Mouse (Mus musculus): ENCODE measurements around the gene F11r.

Gene F11r

GRCm38 (mm10) chr1:171439072-171439471, 1.7 kb downstream of the F11r start:
- DNase-seq, result no peak

DNA sequence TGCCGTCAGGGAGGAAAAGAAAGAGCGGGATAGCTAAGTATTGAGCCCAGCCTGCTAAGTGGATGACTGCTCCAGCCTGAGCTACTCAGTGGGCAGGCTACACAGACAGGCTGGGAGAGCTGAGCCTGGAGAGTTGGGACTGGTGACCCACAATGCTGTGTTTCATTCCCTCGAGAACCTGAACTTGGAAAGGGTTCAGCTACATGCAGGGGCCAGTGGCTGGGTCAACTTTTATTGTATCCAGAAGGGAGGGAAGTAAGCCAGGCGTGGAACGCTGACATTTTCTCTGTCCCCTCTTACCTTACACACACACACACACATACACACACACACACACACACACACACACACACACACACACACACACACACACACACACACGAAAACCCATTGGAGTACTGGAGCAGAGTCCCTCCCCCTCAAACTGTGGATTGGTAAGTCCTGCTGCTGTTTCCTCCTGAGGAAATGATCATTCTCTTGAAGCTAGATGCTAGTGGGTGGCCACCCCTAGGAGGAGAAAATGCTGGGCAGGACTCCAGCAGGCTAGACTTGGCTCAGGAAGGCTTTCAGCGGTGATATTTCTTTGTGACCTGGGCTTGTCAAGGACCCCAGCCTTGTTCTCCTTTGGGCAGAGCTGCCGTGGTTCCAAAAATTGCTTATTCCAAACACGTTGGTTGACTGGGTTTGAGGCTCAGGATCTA, 2.8 kb downstream of the F11r start:
- DNase-seq, result peak; percentile 81

DNA sequence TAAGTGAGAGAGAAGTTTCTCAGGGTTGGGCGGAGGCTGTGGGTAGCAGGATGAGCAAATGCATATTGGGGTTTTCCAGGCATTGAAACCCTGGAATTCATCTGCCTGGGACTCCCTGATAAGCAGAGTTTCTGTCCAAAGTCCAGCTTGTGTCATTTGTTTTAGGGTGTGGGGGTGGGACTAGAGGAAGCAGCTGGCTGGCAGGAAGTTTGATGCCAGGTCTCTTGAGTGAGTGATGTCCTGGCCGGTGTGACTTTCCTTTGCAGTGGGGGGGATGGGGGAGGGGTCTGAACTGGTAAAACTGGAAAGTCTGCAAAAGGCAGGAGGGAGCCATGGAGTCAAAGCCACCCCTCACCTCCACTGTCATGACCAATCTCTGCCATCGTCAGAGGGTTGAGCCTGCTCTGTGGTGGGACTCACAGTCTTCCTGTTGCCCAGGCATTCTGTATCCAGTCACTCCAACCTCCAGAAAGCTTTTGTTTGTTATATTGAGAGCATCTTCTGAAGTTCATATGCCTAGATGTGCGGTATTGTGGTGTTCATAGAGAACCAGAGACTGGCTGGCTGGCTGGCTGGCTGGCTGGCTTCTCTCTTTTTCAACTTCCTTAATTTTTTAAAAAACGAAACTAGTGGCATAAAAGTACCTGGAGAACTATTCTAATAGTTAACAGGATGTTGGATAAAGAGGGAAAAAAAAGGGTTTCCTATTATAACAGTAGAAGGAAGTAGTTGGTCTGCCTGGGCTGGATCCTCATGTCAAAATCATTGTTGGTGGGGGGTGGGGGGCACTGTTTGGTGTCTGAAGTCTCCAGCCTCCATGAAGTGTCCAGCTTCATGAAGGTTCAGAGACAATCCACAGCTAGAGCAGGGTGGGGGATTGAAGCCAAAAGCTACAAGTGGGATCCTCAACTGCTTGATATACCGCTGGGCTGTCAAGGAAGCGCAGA, 4.4 kb downstream of the F11r start:
- DNase-seq, result no peak

DNA sequence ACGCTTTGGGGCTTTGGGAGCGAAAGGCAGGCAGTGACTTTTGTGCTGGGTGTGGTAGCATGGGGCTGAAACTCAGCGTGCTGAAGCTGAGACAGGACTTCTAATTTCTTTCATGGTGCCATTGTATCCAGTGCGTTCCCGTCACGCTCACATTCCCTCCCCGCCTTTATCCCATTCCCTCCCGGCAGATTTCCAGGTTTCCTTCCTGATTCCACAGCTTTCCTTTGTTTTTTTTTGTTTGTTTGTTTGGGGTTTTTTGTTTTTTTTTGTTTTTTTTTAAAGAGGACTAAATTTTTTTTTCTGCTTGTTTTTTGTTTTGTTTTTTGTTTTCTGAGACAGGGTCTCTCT, 5.1 kb downstream of the F11r start:
- no peak for DNase-seq

DNA sequence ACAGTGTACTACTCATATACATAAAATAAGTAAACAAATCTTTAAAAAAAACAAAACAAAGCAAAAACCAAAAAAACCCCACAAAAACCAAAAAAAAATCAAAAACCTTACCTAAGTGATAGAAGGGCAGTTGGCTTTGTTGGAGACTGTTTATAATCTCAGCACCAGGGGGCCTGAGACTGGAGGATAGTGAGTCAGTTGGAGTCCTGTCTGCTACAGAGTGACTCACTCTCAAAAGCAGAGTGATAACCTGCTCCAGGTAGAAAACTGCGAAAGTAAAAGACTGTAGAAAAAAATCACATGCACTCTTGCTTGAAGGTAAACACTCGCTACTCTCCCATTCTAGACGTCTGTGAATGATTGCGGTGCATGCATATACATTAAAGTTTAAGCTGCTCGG, 7.7 kb downstream of the F11r start:
- DNase-seq, result no peak

DNA sequence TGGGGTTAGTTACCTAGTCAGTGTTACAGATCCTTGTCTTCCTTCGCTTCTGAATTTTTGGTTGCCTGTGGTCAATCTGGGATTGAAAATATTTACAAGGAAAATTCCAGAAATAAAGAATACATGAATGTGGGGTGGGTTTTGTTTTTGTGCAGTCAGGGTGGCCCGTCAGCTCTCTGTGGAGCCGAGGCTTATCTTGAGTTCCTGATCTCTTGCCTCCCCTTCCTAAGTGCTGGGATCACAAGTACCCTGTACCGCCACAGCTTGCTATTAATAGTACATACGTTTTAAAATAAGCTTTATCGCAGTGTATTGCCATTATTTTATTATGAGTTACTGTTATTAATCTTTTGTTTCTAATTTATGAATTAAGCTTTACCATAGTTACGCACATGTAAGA, 9.5 kb downstream of the F11r start:
- no peak for DNase-seq

GRCm38 (mm10) chr1:171447692-171448091, 10.4 kb downstream of the F11r start:
- no peak for DNase-seq

GRCm38 (mm10) chr1:171450062-171450461, 12.7 kb downstream of the F11r start:
- no peak for DNase-seq

DNA sequence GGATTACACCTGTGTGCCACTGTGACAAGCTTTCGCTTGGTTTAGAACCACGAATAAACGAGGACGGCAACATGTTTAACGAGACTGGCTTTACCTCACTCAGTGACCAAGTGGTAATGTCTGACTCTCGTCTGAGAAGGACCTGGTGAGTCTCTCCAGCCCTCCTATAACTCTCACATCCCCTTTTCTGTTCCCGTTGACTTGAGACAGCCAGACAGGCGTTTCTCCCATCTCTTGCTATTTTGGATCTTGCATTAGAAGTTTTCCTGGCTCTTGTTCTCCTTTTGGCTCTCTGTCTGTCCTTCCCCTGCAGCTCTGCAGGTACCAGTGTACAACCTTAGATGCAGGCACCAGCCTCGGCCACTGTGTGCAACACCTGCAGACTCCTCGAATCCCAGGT, 13.7 kb downstream of the F11r start:
- DNase-seq, result no peak

- no peak for DNase-seq
These were observed 15.2 kb downstream of the F11r start for GRCm38 (mm10) chr1:171452522-171452921.

DNA sequence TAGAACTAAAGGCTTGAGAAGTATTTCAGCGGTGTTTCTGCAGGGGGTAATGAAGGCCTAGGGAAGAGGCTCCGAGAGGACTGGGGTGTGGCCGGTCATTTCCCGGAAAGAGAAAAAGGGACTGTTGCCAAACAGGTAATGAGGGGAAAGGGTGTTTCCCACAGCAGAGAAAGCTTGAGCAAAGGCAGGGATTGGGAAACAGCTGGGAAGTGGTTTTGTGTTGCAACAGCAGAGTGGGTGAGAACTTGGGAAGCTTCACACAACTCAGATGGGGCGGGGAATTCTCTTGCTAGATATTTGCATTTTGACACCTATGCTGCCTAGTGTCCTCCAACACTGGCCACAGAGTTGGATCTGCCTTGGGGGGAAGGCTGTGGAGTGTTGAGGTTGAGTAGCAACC, 15.6 kb downstream of the F11r start:
- DNase-seq, result no peak

DNA sequence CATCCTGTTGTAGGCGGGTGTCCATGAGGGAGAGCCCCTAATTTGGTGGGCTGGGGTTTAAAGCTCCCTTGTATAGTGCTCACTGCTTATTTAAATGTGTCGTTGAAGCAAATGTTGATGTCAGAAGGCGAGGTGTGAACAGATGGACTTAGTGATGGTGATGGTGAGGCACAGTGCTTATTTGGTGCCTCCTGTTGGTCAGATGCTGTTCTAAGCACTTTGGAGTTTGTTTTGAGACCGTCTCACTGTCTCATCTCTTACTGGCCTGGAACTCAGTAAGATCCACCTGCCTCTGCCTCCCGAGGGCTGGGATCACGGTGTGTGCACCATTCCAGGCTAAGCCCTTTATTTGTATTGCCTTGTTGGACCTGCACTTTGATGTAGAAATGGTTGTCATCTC, 17.6 kb downstream of the F11r start:
- no peak for DNase-seq

- no peak for DNase-seq
These were observed 20.2 kb downstream of the F11r start for GRCm38 (mm10) chr1:171457568-171457967.

- DNase-seq, result no peak
These were observed 22.5 kb downstream of the F11r start for GRCm38 (mm10) chr1:171459791-171460190.

GRCm38 (mm10) chr1:171460551-171461503, 23.5 kb downstream of the F11r start:
- DNase-seq, result no peak

GRCm38 (mm10) chr1:171463133-171463532, 25.8 kb downstream of the F11r start:
- no peak for DNase-seq

- no peak for DNase-seq
These were observed 28.5 kb downstream of the F11r start for GRCm38 (mm10) chr1:171465749-171466412.

DNA sequence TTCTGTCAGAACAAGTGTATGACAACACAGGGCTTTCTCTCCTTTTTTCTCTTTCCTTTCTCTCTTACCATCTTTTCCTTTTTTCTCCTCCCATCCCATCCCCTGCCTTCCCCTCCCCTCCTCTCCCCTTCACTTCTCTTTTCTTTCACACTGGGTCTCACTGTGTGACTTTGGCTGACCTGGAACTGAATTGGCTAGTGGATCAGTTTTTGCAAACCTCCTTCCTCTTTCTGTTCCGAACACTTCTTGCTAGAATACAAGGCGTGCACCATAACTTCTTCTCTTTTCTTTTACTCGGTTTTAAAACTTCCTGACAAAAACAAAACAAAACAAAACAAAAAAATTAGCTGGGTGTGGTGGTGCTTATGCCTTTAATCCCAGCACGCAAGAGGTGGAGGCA, 29.2 kb downstream of the F11r start:
- no peak for DNase-seq

GRCm38 (mm10) chr1:171469678-171470077, 32.3 kb downstream of the F11r start:
- DNase-seq, result no peak

- DNase-seq, result peak; percentile 79
These were observed 33.1 kb downstream of the F11r start for GRCm38 (mm10) chr1:171470371-171470871.

DNA sequence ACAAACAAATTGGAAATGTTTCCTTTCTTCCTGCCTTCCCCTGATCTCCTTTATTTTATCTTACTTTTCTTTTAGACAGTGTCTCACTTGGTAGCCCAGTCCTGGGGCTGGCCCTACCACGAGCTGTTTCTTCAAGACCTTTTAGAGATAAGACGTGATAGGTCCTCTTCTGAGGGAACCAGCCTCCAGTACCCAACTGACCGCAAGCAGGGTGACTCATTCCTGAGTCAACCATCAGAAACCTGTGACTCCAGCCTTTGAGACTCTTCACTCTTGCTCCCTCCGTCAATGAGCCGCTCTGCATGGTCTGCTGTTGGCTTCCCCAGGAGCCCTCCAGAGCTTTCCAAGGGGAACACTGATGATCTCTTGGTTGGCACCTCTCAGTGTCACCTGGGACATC, 33.6 kb downstream of the F11r start:
- peak; percentile 29 for DNase-seq

GRCm38 (mm10) chr1:171471452-171471851, 34.1 kb downstream of the F11r start:
- no peak for DNase-seq

Measured in lung, postnatal 14 days (tissue).